In genomic region chr8:62599281-62599680, GRCm38 (mm10) we compare ENCODE assay signal across 25 mouse cellular contexts.
"Had no signal": no experiment of that assay in that cellular context is flagged by ENCODE, and none has a peak within 500 bp of the region (broad histone marks: within the 10 kb centered on the region; RNA-seq: fewer than 3 reads in every experiment).

No protein-coding gene starts in this region.

- H3K27ac ChIP-seq: heart, adult 2 months; heart, embryonic 13.5 days; heart, embryonic 15.5 days; hindbrain, embryonic 13.5 days; hindbrain, embryonic 15.5 days; hindbrain, postnatal 0 days; kidney, embryonic 15.5 days; kidney, postnatal 0 days; limb, embryonic 13.5 days; limb, embryonic 15.5 days; liver, embryonic 14.5 days had no signal

- DNase-seq: gastrocnemius, postnatal 14 days; gastrocnemius, postnatal 36 days; heart, adult 11 months; heart, adult 2 months; kidney, adult 11 months; kidney, adult 2 months; kidney, adult 9 months; kidney, postnatal 14 days; kidney, postnatal 36 days; layer of hippocampus, adult 9-11 months; layer of hippocampus, postnatal 36 days; left cerebral cortex, postnatal 4 days had no signal

- H3K4me2 ChIP-seq: heart, embryonic 11.5 days; heart, embryonic 13.5 days; heart, embryonic 15.5 days; hindbrain, embryonic 13.5 days; hindbrain, embryonic 15.5 days; kidney, embryonic 15.5 days; limb, embryonic 13.5 days; limb, embryonic 15.5 days; liver, embryonic 11.5 days had no signal

- ATAC-seq: hindbrain, postnatal 0 days; intestine, embryonic 16.5 days had no signal

- H3K4me1 ChIP-seq: heart, embryonic 13.5 days; heart, embryonic 15.5 days; hindbrain, embryonic 13.5 days; hindbrain, embryonic 15.5 days; kidney, embryonic 15.5 days; limb, embryonic 13.5 days; limb, embryonic 15.5 days had no signal

- H3K4me3 ChIP-seq: heart, adult 2 months; heart, embryonic 13.5 days; heart, embryonic 15.5 days; hindbrain, embryonic 13.5 days; hindbrain, embryonic 15.5 days; kidney, embryonic 15.5 days; limb, embryonic 13.5 days; limb, embryonic 15.5 days had no signal

- H3K36me3 ChIP-seq: heart, embryonic 13.5 days; heart, embryonic 15.5 days; hindbrain, embryonic 13.5 days; hindbrain, embryonic 15.5 days; kidney, embryonic 15.5 days; limb, embryonic 13.5 days; limb, embryonic 15.5 days had no signal

- H3K9me3 ChIP-seq: heart, embryonic 13.5 days; heart, embryonic 15.5 days; hindbrain, embryonic 13.5 days; hindbrain, embryonic 15.5 days; kidney, embryonic 15.5 days; limb, embryonic 13.5 days; limb, embryonic 15.5 days had no signal

- H3K27me3 ChIP-seq: heart, embryonic 13.5 days; heart, embryonic 15.5 days; hindbrain, embryonic 13.5 days; hindbrain, embryonic 15.5 days; kidney, embryonic 15.5 days; limb, embryonic 13.5 days; limb, embryonic 15.5 days had no signal

- H3K9ac ChIP-seq: heart, embryonic 13.5 days; heart, embryonic 15.5 days; hindbrain, embryonic 13.5 days; hindbrain, embryonic 15.5 days; kidney, embryonic 15.5 days; limb, embryonic 13.5 days; limb, embryonic 15.5 days; liver, embryonic 14.5 days had no signal
